In genomic region chr19:25266181-25266580, GRCm38 (mm10) we compare ENCODE assay signal across 23 mouse cellular contexts. TPM values are rescaled to one million over a fixed set of nuclear protein-coding genes. Genes with fewer than 3 reads are reported as not detected.
DNase-seq lines count a peak whose midpoint lies in the region; ATAC-seq and TF ChIP-seq lines count a peak whose summit lies in the region.
"Had no signal": no experiment of that assay in that cellular context is flagged by ENCODE, and none has a peak within 500 bp of the region (broad histone marks: within the 10 kb centered on the region; RNA-seq: fewer than 3 reads in every experiment).

No protein-coding gene starts in this region.

- no peaks in the 10 kb centered on the region for H3K9me3 ChIP-seq in forebrain, embryonic 11.5 days (ENCODE audit: control insufficient read depth, low read length)
- no peaks in the 10 kb centered on the region for H3K9me3 ChIP-seq in forebrain, embryonic 12.5 days
- 0 out of 2 replicates have a peak, but pooled peaks cover 6% of the 10 kb centered on the region for H3K9me3 ChIP-seq in kidney, embryonic 16.5 days (ENCODE audit: low read length)
- H3K9me3 ChIP-seq in midbrain, embryonic 14.5 days (ENCODE audit: control insufficient read depth, low read length), result no peaks in the 10 kb centered on the region
- H3K9me3 ChIP-seq in midbrain, embryonic 16.5 days (replicated peaks; ENCODE audit: control insufficient read depth, low read length, poor library complexity, severe bottlenecking), result no peaks in the 10 kb centered on the region
- H3K9me3 ChIP-seq in stomach, postnatal 0 days (ENCODE audit: control insufficient read depth, low read length), result no peaks in the 10 kb centered on the region
- H3K9me3 ChIP-seq: embryonic facial prominence, embryonic 13.5 days; heart, embryonic 15.5 days; neural tube, embryonic 13.5 days; stomach, embryonic 15.5 days had no signal

- WGBS in forebrain, embryonic 11.5 days, result 53% methylated on average over 9 of the region's 9 CpGs
- WGBS in forebrain, embryonic 12.5 days, result 48% methylated on average over 9 of the region's 9 CpGs
- 44% methylated on average over 9 of the region's 9 CpGs for WGBS in kidney, embryonic 16.5 days
- WGBS in midbrain, embryonic 14.5 days, result 13% methylated on average over 9 of the region's 9 CpGs
- 18% methylated on average over 9 of the region's 9 CpGs for whole genome bisulfite sequencing in midbrain, embryonic 16.5 days
- 47% methylated on average over 9 of the region's 9 CpGs for WGBS in stomach, postnatal 0 days

- TF ChIP-seq EP300 in stomach, postnatal 0 days (optimal IDR thresholded peaks at IDR 0.05), result no peak

- H3K9ac ChIP-seq in forebrain, embryonic 11.5 days (ENCODE audit: low read length), result no peak overlapping the region
- H3K9ac ChIP-seq in forebrain, embryonic 12.5 days, result no peak overlapping the region
- H3K9ac ChIP-seq in kidney, embryonic 16.5 days (replicated peaks; ENCODE audit: low read length), result no peak overlapping the region
- no peak overlapping the region for H3K9ac ChIP-seq in midbrain, embryonic 14.5 days (replicated peaks; ENCODE audit: low read length)
- H3K9ac ChIP-seq in midbrain, embryonic 16.5 days (ENCODE audit: low read depth, low read length), result no peak overlapping the region
- no peak overlapping the region for H3K9ac ChIP-seq in stomach, postnatal 0 days (ENCODE audit: low read length)
- H3K9ac ChIP-seq: embryonic facial prominence, embryonic 13.5 days; forebrain, postnatal 0 days; heart, embryonic 15.5 days; neural tube, embryonic 13.5 days; stomach, embryonic 15.5 days had no signal

- TF ChIP-seq CTCF in stomach, postnatal 0 days (IDR thresholded peaks at IDR 0.05; ENCODE audit: low read depth), result no peak

- H3K4me3 ChIP-seq in forebrain, embryonic 11.5 days (ENCODE audit: low read depth, low read length), result no peak overlapping the region
- no peak overlapping the region for H3K4me3 ChIP-seq in forebrain, embryonic 12.5 days (replicated peaks)
- H3K4me3 ChIP-seq in kidney, embryonic 16.5 days (ENCODE audit: low read length), result no peak overlapping the region
- no peak overlapping the region for H3K4me3 ChIP-seq in midbrain, embryonic 14.5 days (replicated peaks; ENCODE audit: low read depth, low read length)
- H3K4me3 ChIP-seq in midbrain, embryonic 16.5 days (ENCODE audit: low read depth, low read length), result no peak overlapping the region
- no peak overlapping the region for H3K4me3 ChIP-seq in stomach, postnatal 0 days (ENCODE audit: low read depth, low read length)
- H3K4me3 ChIP-seq: embryonic facial prominence, embryonic 13.5 days; heart, embryonic 15.5 days; neural tube, embryonic 13.5 days; stomach, embryonic 15.5 days had no signal

- no peaks in the 10 kb centered on the region for H3K27me3 ChIP-seq in forebrain, embryonic 11.5 days (ENCODE audit: control insufficient read depth, insufficient read depth, low read length)
- no peaks in the 10 kb centered on the region for H3K27me3 ChIP-seq in forebrain, embryonic 12.5 days
- H3K27me3 ChIP-seq in kidney, embryonic 16.5 days (ENCODE audit: insufficient read depth, low read length), result no peaks in the 10 kb centered on the region
- no peaks in the 10 kb centered on the region for H3K27me3 ChIP-seq in midbrain, embryonic 14.5 days (ENCODE audit: control insufficient read depth, insufficient read depth, low read length)
- H3K27me3 ChIP-seq in midbrain, embryonic 16.5 days (ENCODE audit: control insufficient read depth, insufficient read depth, low read depth, low read length), result 0 out of 2 replicates have a peak, but pooled peaks cover 3% of the 10 kb centered on the region
- H3K27me3 ChIP-seq in stomach, postnatal 0 days (ENCODE audit: control insufficient read depth, insufficient read depth, low read length), result no peaks in the 10 kb centered on the region
- H3K27me3 ChIP-seq: embryonic facial prominence, embryonic 13.5 days; heart, embryonic 15.5 days; neural tube, embryonic 13.5 days; stomach, embryonic 15.5 days had no signal

- no peak overlapping the region for H3K4me2 ChIP-seq in forebrain, embryonic 11.5 days (ENCODE audit: low read depth, low read length, severe bottlenecking)
- H3K4me2 ChIP-seq in forebrain, embryonic 12.5 days, result no peak overlapping the region
- H3K4me2 ChIP-seq in kidney, embryonic 16.5 days (replicated peaks; ENCODE audit: low read depth, low read length), result no peak overlapping the region
- H3K4me2 ChIP-seq in midbrain, embryonic 14.5 days (ENCODE audit: low read length), result no peak overlapping the region
- no peak overlapping the region for H3K4me2 ChIP-seq in midbrain, embryonic 16.5 days (ENCODE audit: low read length)
- no peak overlapping the region for H3K4me2 ChIP-seq in stomach, postnatal 0 days (replicated peaks; ENCODE audit: low read depth)
- H3K4me2 ChIP-seq: embryonic facial prominence, embryonic 13.5 days; heart, embryonic 15.5 days; liver, embryonic 11.5 days; neural tube, embryonic 13.5 days; stomach, embryonic 15.5 days had no signal

- DNase-seq in forebrain, embryonic 11.5 days (ENCODE audit: low spot score), result peak; percentile 45
- peak; percentile 78 for DNase-seq in kidney, adult 9 months
- DNase-seq in midbrain, embryonic 14.5 days, result peak; percentile 12
- no peak for DNase-seq in stomach, postnatal 0 days (ENCODE audit: low spot score)
- DNase-seq: adrenal gland, postnatal 10 days; cerebellum, adult 9-10 months; forebrain, postnatal 0 days; heart, postnatal 4 days; lung, adult 18-20 months; lung, postnatal 14 days; right cerebral cortex, postnatal 25 days; thymus, postnatal 14 days had no signal

- peaks cover 3% of the 10 kb centered on the region; the same call in 1 of the 2 replicates for H3K4me1 ChIP-seq in forebrain, embryonic 11.5 days (replicated peaks; ENCODE audit: control insufficient read depth, insufficient read depth, low read length)
- H3K4me1 ChIP-seq in forebrain, embryonic 12.5 days, result peaks cover 17% of the 10 kb centered on the region
- H3K4me1 ChIP-seq in kidney, embryonic 16.5 days (ENCODE audit: insufficient read depth, low read length), result peaks cover 8% of the 10 kb centered on the region
- H3K4me1 ChIP-seq in midbrain, embryonic 14.5 days (ENCODE audit: control insufficient read depth, insufficient read depth, low read length), result no peaks in the 10 kb centered on the region
- H3K4me1 ChIP-seq in midbrain, embryonic 16.5 days (ENCODE audit: control insufficient read depth, insufficient read depth, low read length), result peaks cover 6% of the 10 kb centered on the region; the same call in 1 of the 2 replicates
- H3K4me1 ChIP-seq in stomach, postnatal 0 days (replicated peaks; ENCODE audit: control insufficient read depth, insufficient read depth), result no peaks in the 10 kb centered on the region

- no peak for ATAC-seq in forebrain, embryonic 11.5 days (replicated peaks; ENCODE audit: low FRiP score)
- ATAC-seq in forebrain, embryonic 12.5 days (ENCODE audit: low FRiP score), result no peak
- ATAC-seq in kidney, embryonic 16.5 days (ENCODE audit: low FRiP score, low TSS enrichment), result no peak
- ATAC-seq in midbrain, embryonic 14.5 days (ENCODE audit: low FRiP score, low TSS enrichment), result no peak
- ATAC-seq in midbrain, embryonic 16.5 days, result no peak
- no peak for ATAC-seq in stomach, postnatal 0 days (ENCODE audit: low FRiP score, low TSS enrichment)
- ATAC-seq: activated CD4-positive, CD25-positive, alpha-beta regulatory T cell, adult 4 months; forebrain, postnatal 0 days; hindbrain, embryonic 16.5 days had no signal

- H3K36me3 ChIP-seq in forebrain, embryonic 11.5 days (ENCODE audit: control insufficient read depth, insufficient read depth, low read length), result no peaks in the 10 kb centered on the region
- no peaks in the 10 kb centered on the region for H3K36me3 ChIP-seq in forebrain, embryonic 12.5 days (replicated peaks)
- H3K36me3 ChIP-seq in kidney, embryonic 16.5 days (ENCODE audit: insufficient read depth, low read length), result 0 out of 2 replicates have a peak, but pooled peaks cover 2% of the 10 kb centered on the region
- H3K36me3 ChIP-seq in midbrain, embryonic 14.5 days (ENCODE audit: control insufficient read depth, insufficient read depth, low read length), result no peaks in the 10 kb centered on the region
- H3K36me3 ChIP-seq in midbrain, embryonic 16.5 days (ENCODE audit: control insufficient read depth, insufficient read depth, low read length), result no peaks in the 10 kb centered on the region
- H3K36me3 ChIP-seq in stomach, postnatal 0 days (ENCODE audit: control insufficient read depth, insufficient read depth, low read length), result no peaks in the 10 kb centered on the region
- H3K36me3 ChIP-seq: embryonic facial prominence, embryonic 13.5 days; G1E; heart, embryonic 15.5 days; neural tube, embryonic 13.5 days; stomach, embryonic 15.5 days had no signal

- no peak overlapping the region for H3K27ac ChIP-seq in forebrain, embryonic 11.5 days (ENCODE audit: low read depth, low read length)
- H3K27ac ChIP-seq in forebrain, embryonic 12.5 days, result no peak overlapping the region
- no peak overlapping the region for H3K27ac ChIP-seq in kidney, embryonic 16.5 days (ENCODE audit: low read length)
- H3K27ac ChIP-seq in midbrain, embryonic 14.5 days (replicated peaks; ENCODE audit: low read depth, low read length), result no peak overlapping the region
- no peak overlapping the region for H3K27ac ChIP-seq in midbrain, embryonic 16.5 days (ENCODE audit: low read length)
- peak overlapping the region; percentile 56; the same call in 1 of the 2 replicates for H3K27ac ChIP-seq in stomach, postnatal 0 days (replicated peaks)
- H3K27ac ChIP-seq: embryonic facial prominence, embryonic 13.5 days; heart, embryonic 15.5 days; neural tube, embryonic 13.5 days; stomach, embryonic 15.5 days had no signal

RNA-seq across cellular contexts. Expression of gene Kank1, which starts 29.4 kb away (rescaled TPM):
- polyA plus RNA-seq in forebrain, embryonic 11.5 days (2014; fragmentation: Nextera tagmentation; extraction: Ambion mirVana), result 9.6 and 15.3 TPM in 2 replicates
- polyA plus RNA-seq in forebrain, embryonic 12.5 days (2016; fragmentation: Nextera tagmentation; extraction: Ambion mirVana), result 8.0 and 8.8 TPM in 2 replicates
- 30.9 and 32.8 TPM in 2 replicates for polyA plus RNA-seq in kidney, embryonic 16.5 days (2015; fragmentation: Nextera tagmentation; extraction: Ambion mirVana)
- 4.6 and 4.7 TPM in 2 replicates for polyA plus RNA-seq in midbrain, embryonic 14.5 days (2014; fragmentation: Nextera tagmentation; extraction: Ambion mirVana)
- 6.0 and 8.4 TPM in 2 replicates for polyA plus RNA-seq in midbrain, embryonic 16.5 days (2015; fragmentation: Nextera tagmentation; extraction: Ambion mirVana)
- 24.5 and 27.4 TPM in 2 replicates for polyA plus RNA-seq in stomach, postnatal 0 days (2015; fragmentation: Nextera tagmentation; extraction: Ambion mirVana)
- polyA plus RNA-seq: activated CD4-positive, CD25-positive, alpha-beta regulatory T cell, adult 4 months; G1E had no signal
